Mouse (Mus musculus) 3T3-L1 (cell line): ENCODE results near the gene Atxn7.

Experiments used
- DNase-seq: peaks from one replicate; pipeline ENCODE4 v3.0.0-alpha.2; 2015; ENCODE audit warnings: low read depth, low spot score

Gene Atxn7

GRCm38 (mm10) chr14:14110710-14111109 lies 149.5 kb downstream of the Atxn7 start:
- DNase-seq: no peak

- DNase-seq: peak; percentile 88
Observed at GRCm38 (mm10) chr14:14120230-14121096, 159.2 kb downstream of the Atxn7 start, which contains the start of gene Psmd6. Psmd6 (minus strand) TSS chr14:14120984.
